Mouse (Mus musculus): ENCODE results near the gene Tnxb.

GRCm38 (mm10) chr17:34632261-34632691 lies 38.1 kb upstream of the Tnxb start:
- TF ChIP-seq CTCF (IDR thresholded peaks at IDR 0.05; ENCODE audit: control insufficient read depth, insufficient read depth, insufficient replicate concordance, low read depth, low read length): no peak
- no peak for TF ChIP-seq POLR2A (IDR thresholded peaks at IDR 0.05; ENCODE audit: control insufficient read depth, low read depth, low read length)

Data from testis, adult 2 months (tissue).